Mouse (Mus musculus) embryonic fibroblast, embryonic 13.5 days (primary cell): Measurements from ENCODE around the gene Ifna2. TPM values are rescaled to one million over a fixed set of nuclear protein-coding genes. Genes with fewer than 3 reads are reported as not detected.

Source experiments
- H3K27ac ChIP-seq: 2 replicates; pipeline ENCODE4 v1.5.1; 2012; ENCODE audit warnings: low read length, control low read depth, inconsistent platforms; ENCODE audit not compliant: insufficient read depth
- H3K4me1 ChIP-seq: 2 replicates; pipeline ENCODE4 v1.6.1; 2011; ENCODE audit warnings: low read length; ENCODE audit not compliant: control insufficient read depth, insufficient read depth
- H3K4me3 ChIP-seq: 2 replicates; pipeline ENCODE4 v1.5.1; 2011; ENCODE audit warnings: mild to moderate bottlenecking, control low read depth, low read length; ENCODE audit not compliant: insufficient read depth
- CTCF ChIP-seq: IDR thresholded peaks from 2 replicates; pipeline ENCODE4 v1.5.1; 2011; ENCODE audit warnings: mild to moderate bottlenecking, control low read depth, low read length, moderate library complexity, borderline replicate concordance; ENCODE audit not compliant: insufficient read depth
- POLR2A ChIP-seq: IDR thresholded peaks from 2 replicates; pipeline ENCODE4 v1.6.1; 2011; ENCODE audit warnings: low read depth, mild to moderate bottlenecking, control low read depth, low read length, moderate library complexity
- polyA plus RNA-seq: library from polyadenylated mRNA; stranded (reverse); fragments of >200 nt; gene quantifications from 2 replicates; pipeline ENCODE4 v1.2.4, GENCODE M21; 2011; ENCODE audit warnings: low read depth; ENCODE audit not compliant: missing spikeins, insufficient read length

Gene Ifna2
- polyA plus RNA-seq, 1 experiment, result not detected

- no peak overlapping the region for H3K27ac ChIP-seq
- no peak overlapping the region for H3K4me3 ChIP-seq
- TF ChIP-seq CTCF (no peak), POLR2A (no peak)
- H3K4me1 ChIP-seq, result no peaks in the 10 kb centered on the region
Observed at GRCm38 (mm10) chr4:88680362-88680761, 3.4 kb downstream of the Ifna2 start.

GRCm38 (mm10) chr4:88676824-88677223, 6.9 kb downstream of the Ifna2 start, which contains the start of gene Ifna16:
Gene Ifna16 (minus strand): TSS chr4:88676924.
- Histone ChIP-seq H3K4me3 (no peak within 1 kb of the TSS), H3K4me1 (no peaks in the 10 kb centered on the region)
- TF ChIP-seq CTCF (no peak), POLR2A (no peak)

GRCm38 (mm10) chr4:88655461-88655860, 28.3 kb downstream of the Ifna2 start:
- H3K27ac ChIP-seq, result no peak overlapping the region
- H3K4me1 ChIP-seq, result no peaks in the 10 kb centered on the region
- no peak overlapping the region for H3K4me3 ChIP-seq
- TF ChIP-seq CTCF, result no peak
- TF ChIP-seq POLR2A, result no peak

More at GRCm38 (mm10) chr4:88676824-88677223, 6.9 kb downstream of the Ifna2 start, which contains the start of gene Ifna16:
- no peak within 1 kb of the TSS for H3K27ac ChIP-seq

GRCm38 (mm10) chr4:88653644-88654043, 30.1 kb downstream of the Ifna2 start:
- H3K4me1 ChIP-seq, result no peaks in the 10 kb centered on the region
- H3K4me3 ChIP-seq, result no peak overlapping the region
- TF ChIP-seq CTCF, result no peak
- TF ChIP-seq POLR2A, result no peak
- no peak overlapping the region for H3K27ac ChIP-seq

GRCm38 (mm10) chr4:88644359-88644758, 39.4 kb downstream of the Ifna2 start, which contains the start of gene Ifna13:
Gene Ifna13 (minus strand): TSS chr4:88644459.
- TF ChIP-seq POLR2A, result no peak
- TF ChIP-seq CTCF, result no peak
- H3K4me3 ChIP-seq, result no peak within 1 kb of the TSS
- no peak within 1 kb of the TSS for H3K27ac ChIP-seq
- H3K4me1 ChIP-seq, result no peaks in the 10 kb centered on the region

- Histone ChIP-seq H3K27ac (no peak overlapping the region), H3K4me1 (no peaks in the 10 kb centered on the region), H3K4me3 (no peak overlapping the region)
- TF ChIP-seq POLR2A, result no peak
- no peak for TF ChIP-seq CTCF
Observed at GRCm38 (mm10) chr4:88642526-88642925, 41.2 kb downstream of the Ifna2 start.

GRCm38 (mm10) chr4:88641077-88641831, 42.5 kb downstream of the Ifna2 start:
- no peak for TF ChIP-seq POLR2A
- peak; percentile 25; the same call in 1 of the 2 replicates for TF ChIP-seq CTCF
- H3K27ac ChIP-seq, result no peak overlapping the region

GRCm38 (mm10) chr4:88640704-88641076, 43.0 kb downstream of the Ifna2 start:
- TF ChIP-seq CTCF (no peak), POLR2A (no peak)
- no peak overlapping the region for H3K27ac ChIP-seq

More at GRCm38 (mm10) chr4:88641077-88641831, 42.5 kb downstream of the Ifna2 start:
- Histone ChIP-seq H3K4me3 (peak overlapping the region; percentile 23), H3K4me1 (no peaks in the 10 kb centered on the region)

GRCm38 (mm10) chr4:88634311-88634710, 49.4 kb downstream of the Ifna2 start, which contains the start of gene C87499:
Gene C87499 (minus strand): TSS chr4:88634411.
- Histone ChIP-seq H3K4me1 (no peaks in the 10 kb centered on the region), H3K27ac (no peak within 1 kb of the TSS), H3K4me3 (no peak within 1 kb of the TSS)
- TF ChIP-seq CTCF (no peak), POLR2A (no peak)

More at GRCm38 (mm10) chr4:88640704-88641076, 43.0 kb downstream of the Ifna2 start:
- H3K4me1 ChIP-seq, result no peaks in the 10 kb centered on the region
- peak overlapping the region; percentile 23 for H3K4me3 ChIP-seq

Other genes with a start within 250 kb of the Ifna2 start
- 26.8 and 38.7 TPM in 2 replicates for gene Hacd4, start 245.0 kb downstream of the Ifna2 start, polyA plus RNA-seq
- not detected in 2 replicates for gene Ifnb1, start 161.1 kb downstream of the Ifna2 start, polyA plus RNA-seq
- not detected in 2 replicates for gene Ifna15, start 125.7 kb downstream of the Ifna2 start, polyA plus RNA-seq
- not detected in 2 replicates for gene Ifna14, start 112.1 kb downstream of the Ifna2 start, polyA plus RNA-seq
- gene Ifna9, start 91.5 kb downstream of the Ifna2 start, polyA plus RNA-seq, result not detected in 2 replicates
- not detected in 2 replicates for gene Ifna12, start 80.5 kb downstream of the Ifna2 start, polyA plus RNA-seq
- gene C87499, start 49.5 kb downstream of the Ifna2 start, polyA plus RNA-seq, result not detected in 2 replicates
- gene Ifna13, start 39.5 kb downstream of the Ifna2 start, polyA plus RNA-seq, result not detected in 2 replicates
- gene Ifna16, start 7.0 kb downstream of the Ifna2 start, polyA plus RNA-seq, result not detected in 2 replicates
- not detected in 2 replicates for gene Ifnab, start 7.4 kb upstream of the Ifna2 start, polyA plus RNA-seq
- gene Gm26566, start 37.9 kb upstream of the Ifna2 start, polyA plus RNA-seq, result not detected in 2 replicates
- gene Klhl9, start 38.6 kb upstream of the Ifna2 start, polyA plus RNA-seq, result 103 and 123 TPM in 2 replicates
- gene Gm13271, start 71.0 kb upstream of the Ifna2 start, polyA plus RNA-seq, result not detected in 2 replicates
- not detected in 2 replicates for gene Gm13283, start 76.2 kb upstream of the Ifna2 start, polyA plus RNA-seq
- gene Gm13290, start 89.9 kb upstream of the Ifna2 start, polyA plus RNA-seq, result 0.70 TPM in 1 of 2 replicates, not detected in the other
- not detected in 2 replicates for gene Gm13289, start 93.0 kb upstream of the Ifna2 start, polyA plus RNA-seq
- not detected in 2 replicates for gene Gm13272, start 95.9 kb upstream of the Ifna2 start, polyA plus RNA-seq
- gene Ifnz, start 98.2 kb upstream of the Ifna2 start, polyA plus RNA-seq, result 0.37 and 0.44 TPM in 2 replicates
- not detected in 2 replicates for gene Gm13276, start 101.8 kb upstream of the Ifna2 start, polyA plus RNA-seq
- not detected in 2 replicates for gene Gm13277, start 104.7 kb upstream of the Ifna2 start, polyA plus RNA-seq
- not detected in 2 replicates for gene Gm13278, start 107.6 kb upstream of the Ifna2 start, polyA plus RNA-seq
- gene Gm13275, start 110.6 kb upstream of the Ifna2 start, polyA plus RNA-seq, result not detected in 2 replicates
- not detected in 2 replicates for gene Gm13279, start 113.5 kb upstream of the Ifna2 start, polyA plus RNA-seq
- gene Gm13285, start 115.8 kb upstream of the Ifna2 start, polyA plus RNA-seq, result 0.44 and 2.3 TPM in 2 replicates
- gene Gm13287, start 119.3 kb upstream of the Ifna2 start, polyA plus RNA-seq, result 1.1 TPM in 1 of 2 replicates, not detected in the other
- gene Gm13288, start 121.6 kb upstream of the Ifna2 start, polyA plus RNA-seq, result 0.23 TPM in 1 of 2 replicates, not detected in the other
- gene Ifna7, start 132.3 kb upstream of the Ifna2 start, polyA plus RNA-seq, result not detected in 2 replicates
- not detected in 2 replicates for gene Ifna11, start 136.0 kb upstream of the Ifna2 start, polyA plus RNA-seq
- gene Ifna6, start 143.5 kb upstream of the Ifna2 start, polyA plus RNA-seq, result not detected in 2 replicates
- not detected in 2 replicates for gene Ifna5, start 151.6 kb upstream of the Ifna2 start, polyA plus RNA-seq
- gene Ifna4, start 157.9 kb upstream of the Ifna2 start, polyA plus RNA-seq, result not detected in 2 replicates
- gene Ifna1, start 166.2 kb upstream of the Ifna2 start, polyA plus RNA-seq, result not detected in 2 replicates
- not detected in 2 replicates for gene Ifne, start 196.3 kb upstream of the Ifna2 start, polyA plus RNA-seq